Mouse (Mus musculus) left cerebral cortex, postnatal 25 days (tissue): ENCODE results near the gene 4921524J17Rik. TPM values are rescaled to one million over a fixed set of nuclear protein-coding genes. Genes with fewer than 3 reads are reported as not detected.

Experiments used
- DNase-seq, 2 experiments: peaks; one replicate each; pipeline ENCODE4 v3.0.0; 2022; ENCODE audit warnings: low spot score in 2 of 2, mixed read lengths in 1 of 2
- intact Hi-C: fragments of 180-260 bp; cut with DNase I; formaldehyde crosslinking; loops from one replicate; pipeline ENCODE4 v1.15.1; 2025
- total RNA-seq, 2 experiments: library from RNA; stranded (reverse); gene quantifications; 2 replicates each; pipeline ENCODE4 v1.2.3; 2021

Gene 4921524J17Rik
- total RNA-seq, 2 experiments from 2014 or later: 12.9 to 13.8 TPM

GRCm38 (mm10) chr8:85395017-85395416 is 37.6 kb downstream of the 4921524J17Rik start:
- DNase-seq: no peak
- intact Hi-C loops: loop anchor here (5.0 kb wide), 1 partner anchor 83 kb away; no protein-coding TSS in a partner anchor

GRCm38 (mm10) chr8:85393199-85393598 is 39.4 kb downstream of the 4921524J17Rik start:
- no peak for DNase-seq
- intact Hi-C loops: no loop called here

- no peak for DNase-seq
- intact Hi-C loops: no loop called here
These were observed 41.2 kb downstream of the 4921524J17Rik start for GRCm38 (mm10) chr8:85391438-85391837.

GRCm38 (mm10) chr8:85386205-85386604 is 46.4 kb downstream of the 4921524J17Rik start, which contains the start of gene Mylk3:
TSS of gene Mylk3 (minus strand) at chr8:85386345.
- intact Hi-C loops: no loop called here
- DNase-seq: peak in 1 of 2 experiments; percentile 65

- DNase-seq: peak; percentile 12 to 60
- intact Hi-C loops: no loop called here
These were observed 50.7 kb downstream of the 4921524J17Rik start for GRCm38 (mm10) chr8:85381926-85382325.

GRCm38 (mm10) chr8:85380824-85381209 is 51.8 kb downstream of the 4921524J17Rik start:
- no peak for DNase-seq
- intact Hi-C loops: no loop called here

- intact Hi-C loops: no loop called here
- DNase-seq: no peak
These were observed 52.4 kb downstream of the 4921524J17Rik start for GRCm38 (mm10) chr8:85380123-85380823.

- intact Hi-C loops: no loop called here
- DNase-seq: peak; percentile 7 to 8
These were observed 53.4 kb downstream of the 4921524J17Rik start for GRCm38 (mm10) chr8:85379142-85379781.

GRCm38 (mm10) chr8:85376516-85376915 is 56.1 kb downstream of the 4921524J17Rik start:
- intact Hi-C loops: no loop called here

GRCm38 (mm10) chr8:85374286-85374685 is 58.3 kb downstream of the 4921524J17Rik start:
- no peak for DNase-seq
- intact Hi-C loops: no loop called here

More at GRCm38 (mm10) chr8:85376516-85376915, 56.1 kb downstream of the 4921524J17Rik start:
- no peak for DNase-seq

GRCm38 (mm10) chr8:85373435-85374039 is 59.1 kb downstream of the 4921524J17Rik start:
- DNase-seq: no peak
- intact Hi-C loops: no loop called here

GRCm38 (mm10) chr8:85372465-85372839 is 60.2 kb downstream of the 4921524J17Rik start:
- intact Hi-C loops: no loop called here
- no peak for DNase-seq

GRCm38 (mm10) chr8:85371736-85372464 is 60.7 kb downstream of the 4921524J17Rik start:
- peak in 1 of 2 experiments; percentile 76 for DNase-seq

GRCm38 (mm10) chr8:85365176-85365575 is 67.5 kb downstream of the 4921524J17Rik start:
- intact Hi-C loops: no loop called here
- DNase-seq: no peak

More at GRCm38 (mm10) chr8:85371736-85372464, 60.7 kb downstream of the 4921524J17Rik start:
- intact Hi-C loops: no loop called here

- intact Hi-C loops: no loop called here
These were observed 68.0 kb downstream of the 4921524J17Rik start for GRCm38 (mm10) chr8:85364628-85365027.

GRCm38 (mm10) chr8:85363406-85363805 is 69.2 kb downstream of the 4921524J17Rik start:
- no peak for DNase-seq
- intact Hi-C loops: no loop called here

More at GRCm38 (mm10) chr8:85364628-85365027, 68.0 kb downstream of the 4921524J17Rik start:
- DNase-seq: no peak

- intact Hi-C loops: no loop called here
- DNase-seq: no peak
These were observed 70.4 kb downstream of the 4921524J17Rik start for GRCm38 (mm10) chr8:85362211-85362610.
